ENCODE assay signal across 8 mouse cellular contexts in genomic region chrX:8192640-8193418, GRCm38 (mm10). TPM values are rescaled to one million over a fixed set of nuclear protein-coding genes. Genes with fewer than 3 reads are reported as not detected.
DNase-seq lines count a peak whose midpoint lies in the region; ATAC-seq and TF ChIP-seq lines count a peak whose summit lies in the region.

No protein-coding gene starts in this region.

- intact Hi-C loops in heart, postnatal 36 days (cut with DNase I), result loop anchor here (1.0 to 5.0 kb wide), 2 partner anchors 13 to 59 kb away; partner anchors contain the start of genes Ftsj1 and Porcn

- no peak for TF ChIP-seq CTCF in G1E (IDR thresholded peaks at IDR 0.05; ENCODE audit: low read depth, low read length)
- TF ChIP-seq CTCF in layer of hippocampus, adult 2 months (conservative IDR thresholded peaks at IDR 0.05), result no peak; the same call in 1 of the 2 replicates
- TF ChIP-seq CTCF in lung, adult 2 months (IDR thresholded peaks at IDR 0.05; ENCODE audit: insufficient read depth, low read length), result no peak

- ATAC-seq in G1E (ENCODE audit: extremely low read depth, insufficient number of reproducible peaks, low FRiP score, poor library complexity, severe bottlenecking), result peak; percentile 98
- ATAC-seq in forebrain, embryonic 16.5 days, result peak; percentile 98
- peak; percentile 96 for ATAC-seq in neural tube, embryonic 15.5 days (ENCODE audit: low FRiP score)

- H3K4me2 ChIP-seq in forebrain, embryonic 16.5 days (ENCODE audit: low read length), result peak overlapping the region; percentile 62
- peak overlapping the region; percentile 63 for H3K4me2 ChIP-seq in neural tube, embryonic 15.5 days

- 13% methylated on average over 38 of the region's 38 CpGs for WGBS in forebrain, embryonic 16.5 days
- WGBS in lung, adult 2 months, result 26% methylated on average over 38 of the region's 38 CpGs
- 21% methylated on average over 38 of the region's 38 CpGs for WGBS in neural tube, embryonic 15.5 days

- peak overlapping the region; percentile 35 for H3K27ac ChIP-seq in forebrain, embryonic 16.5 days (ENCODE audit: low read length)
- H3K27ac ChIP-seq in layer of hippocampus, adult 2 months, result peak overlapping the region; percentile 92
- peak overlapping the region; percentile 80 for H3K27ac ChIP-seq in neural tube, embryonic 15.5 days (replicated peaks)

- peaks cover 28% of the 10 kb centered on the region for H3K4me1 ChIP-seq in G1E (ENCODE audit: insufficient read depth, low read depth, low read length)
- peaks cover 6% of the 10 kb centered on the region for H3K4me1 ChIP-seq in forebrain, embryonic 16.5 days (replicated peaks; ENCODE audit: control insufficient read depth, insufficient read depth, low read length)
- H3K4me1 ChIP-seq in lung, adult 2 months (ENCODE audit: control insufficient read depth, insufficient read depth, low read length), result no peaks in the 10 kb centered on the region; the same call in 1 of the 2 replicates
- H3K4me1 ChIP-seq in neural tube, embryonic 15.5 days, result peaks cover 5% of the 10 kb centered on the region; the same call in 1 of the 2 replicates

- peaks cover 11% of the 10 kb centered on the region for H3K36me3 ChIP-seq in G1E (replicated peaks)
- no peaks in the 10 kb centered on the region for H3K36me3 ChIP-seq in forebrain, embryonic 16.5 days (ENCODE audit: control insufficient read depth, insufficient read depth)
- no peaks in the 10 kb centered on the region for H3K36me3 ChIP-seq in neural tube, embryonic 15.5 days

- peak; percentile 87 for DNase-seq in G1E (ENCODE audit: low spot score)
- DNase-seq in cerebellum, adult 11-12 months, result peak; percentile 89
- peak; percentile 71 for DNase-seq in heart, postnatal 36 days
- peak; percentile 69 to 86 for DNase-seq in layer of hippocampus, adult 2 months (ENCODE audit: low spot score in 2 of 2)
- DNase-seq in lung, adult 2 months, result peak; percentile 55
- peak; percentile 71 for DNase-seq in testis, postnatal 10 days (ENCODE audit: low spot score)

- peak overlapping the region; percentile 61 for H3K9ac ChIP-seq in forebrain, embryonic 16.5 days (replicated peaks; ENCODE audit: low read depth, low read length)
- H3K9ac ChIP-seq in neural tube, embryonic 15.5 days (replicated peaks), result peak overlapping the region; percentile 37

- H3K9me3 ChIP-seq in G1E (replicated peaks), result no peaks in the 10 kb centered on the region
- no peaks in the 10 kb centered on the region for H3K9me3 ChIP-seq in forebrain, embryonic 16.5 days (ENCODE audit: control insufficient read depth, low read length)
- H3K9me3 ChIP-seq in neural tube, embryonic 15.5 days (replicated peaks), result no peaks in the 10 kb centered on the region

- peak overlapping the region; percentile 81 for H3K4me3 ChIP-seq in G1E (ENCODE audit: low read depth, low read length)
- peak overlapping the region; percentile 53 for H3K4me3 ChIP-seq in forebrain, embryonic 16.5 days (replicated peaks; ENCODE audit: low read length)
- peak overlapping the region; percentile 75 for H3K4me3 ChIP-seq in layer of hippocampus, adult 2 months
- peak overlapping the region; percentile 94 for H3K4me3 ChIP-seq in lung, adult 2 months (replicated peaks; ENCODE audit: extremely low read depth, low read depth, low read length)
- peak overlapping the region; percentile 48 for H3K4me3 ChIP-seq in neural tube, embryonic 15.5 days (replicated peaks)

- H3K27me3 ChIP-seq in G1E (ENCODE audit: insufficient read depth, low read length), result no peaks in the 10 kb centered on the region
- no peaks in the 10 kb centered on the region for H3K27me3 ChIP-seq in forebrain, embryonic 16.5 days (replicated peaks; ENCODE audit: control insufficient read depth, insufficient read depth, low read length)
- H3K27me3 ChIP-seq in neural tube, embryonic 15.5 days (replicated peaks), result no peaks in the 10 kb centered on the region

- TF ChIP-seq POLR2A in lung, adult 2 months (IDR thresholded peaks at IDR 0.05; ENCODE audit: borderline replicate concordance, extremely low read depth, low read depth, low read length), result peak; percentile 79

RNA-seq across cellular contexts. Expression of gene Ebp, which starts 0.5 kb away (rescaled TPM):
- total RNA-seq in G1E (2014; fragmentation: Nextera tagmentation), result 11.1 and 17.1 TPM in 2 replicates
- 52.7 and 84.7 TPM in 2 replicates for total RNA-seq in G1E (2017)
- 2.2 and 2.3 TPM in 2 replicates for polyA plus RNA-seq in G1E (2012)
- 19.7 and 25.5 TPM in 2 replicates for polyA plus RNA-seq in forebrain, embryonic 16.5 days (2015; fragmentation: Nextera tagmentation; extraction: Ambion mirVana)
- 10 to 100 TPM; 19.6 to 25.1 TPM for total RNA-seq in heart, postnatal 36 days (2021)
- total RNA-seq in layer of hippocampus, adult 2 months (2021), result 10 to 100 TPM; 28.5 to 32.5 TPM
- 104 and 106 TPM in 2 replicates for polyA plus RNA-seq in lung, adult 2 months (2012; rRNA removed)
- 32.1 and 36.2 TPM in 2 replicates for polyA plus RNA-seq in neural tube, embryonic 15.5 days (2015; fragmentation: Nextera tagmentation; extraction: Ambion mirVana)

RNA-seq across cellular contexts. Expression of gene Porcn, which starts 13.5 kb away (rescaled TPM):
- total RNA-seq in G1E (2014; fragmentation: Nextera tagmentation) (4.6 and 5.5 TPM in 2 replicates), G1E (2017) (0.22 and 0.81 TPM in 2 replicates)
- polyA plus RNA-seq in G1E (2012), result 2.6 and 2.7 TPM in 2 replicates
- polyA plus RNA-seq in forebrain, embryonic 16.5 days (2015; fragmentation: Nextera tagmentation; extraction: Ambion mirVana), result 42.7 and 51.8 TPM in 2 replicates
- total RNA-seq in heart, postnatal 36 days (2021), result 1 to 10 TPM; 3.0 to 3.4 TPM
- 100 to 1,000 TPM; 102 to 113 TPM for total RNA-seq in layer of hippocampus, adult 2 months (2021)
- 79.5 and 86.0 TPM in 2 replicates for polyA plus RNA-seq in lung, adult 2 months (2012; rRNA removed)
- 41.9 and 48.9 TPM in 2 replicates for polyA plus RNA-seq in neural tube, embryonic 15.5 days (2015; fragmentation: Nextera tagmentation; extraction: Ambion mirVana)

RNA-seq across cellular contexts. Expression of gene Tbc1d25, which starts 16.8 kb away (rescaled TPM):
- total RNA-seq in G1E (2014; fragmentation: Nextera tagmentation) (9.7 and 15.0 TPM in 2 replicates), G1E (2017) (6.3 and 6.5 TPM in 2 replicates)
- 3.5 and 4.4 TPM in 2 replicates for polyA plus RNA-seq in G1E (2012)
- polyA plus RNA-seq in forebrain, embryonic 16.5 days (2015; fragmentation: Nextera tagmentation; extraction: Ambion mirVana), result 25.0 and 27.1 TPM in 2 replicates
- total RNA-seq in heart, postnatal 36 days (2021), result 1 to 10 TPM; 3.9 to 5.6 TPM
- 10 to 100 TPM; 13.5 to 13.6 TPM for total RNA-seq in layer of hippocampus, adult 2 months (2021)
- polyA plus RNA-seq in lung, adult 2 months (2012; rRNA removed), result 16.6 and 21.0 TPM in 2 replicates
- polyA plus RNA-seq in neural tube, embryonic 15.5 days (2015; fragmentation: Nextera tagmentation; extraction: Ambion mirVana), result 22.7 and 23.3 TPM in 2 replicates

RNA-seq across cellular contexts. Expression of gene Rbm3, which starts 47.1 kb away (rescaled TPM):
- total RNA-seq in G1E (2014; fragmentation: Nextera tagmentation) (460 and 585 TPM in 2 replicates), G1E (2017) (1,150 and 1,311 TPM in 2 replicates)
- 125 and 248 TPM in 2 replicates for polyA plus RNA-seq in G1E (2012)
- polyA plus RNA-seq in forebrain, embryonic 16.5 days (2015; fragmentation: Nextera tagmentation; extraction: Ambion mirVana), result 357 and 393 TPM in 2 replicates
- 10 to 100 TPM; 63.1 to 74.0 TPM for total RNA-seq in heart, postnatal 36 days (2021)
- total RNA-seq in layer of hippocampus, adult 2 months (2021), result 100 to 1,000 TPM; 111 to 133 TPM
- 60.2 and 92.3 TPM in 2 replicates for polyA plus RNA-seq in lung, adult 2 months (2012; rRNA removed)
- 309 and 341 TPM in 2 replicates for polyA plus RNA-seq in neural tube, embryonic 15.5 days (2015; fragmentation: Nextera tagmentation; extraction: Ambion mirVana)

RNA-seq across cellular contexts. Expression of gene Ftsj1, which starts 59.4 kb away (rescaled TPM):
- total RNA-seq in G1E (2014; fragmentation: Nextera tagmentation) (29.2 and 44.0 TPM in 2 replicates), G1E (2017) (16.1 and 17.8 TPM in 2 replicates)
- 10.3 and 11.5 TPM in 2 replicates for polyA plus RNA-seq in G1E (2012)
- 48.3 and 55.4 TPM in 2 replicates for polyA plus RNA-seq in forebrain, embryonic 16.5 days (2015; fragmentation: Nextera tagmentation; extraction: Ambion mirVana)
- 10 to 100 TPM; 11.1 to 11.9 TPM for total RNA-seq in heart, postnatal 36 days (2021)
- 10 to 100 TPM; 24.2 to 27.0 TPM for total RNA-seq in layer of hippocampus, adult 2 months (2021)
- polyA plus RNA-seq in lung, adult 2 months (2012; rRNA removed), result 26.3 and 33.1 TPM in 2 replicates
- 44.7 and 47.1 TPM in 2 replicates for polyA plus RNA-seq in neural tube, embryonic 15.5 days (2015; fragmentation: Nextera tagmentation; extraction: Ambion mirVana)

Comparison
In these comparisons a context has a peak if more than half of its experiments do, and no peak if none do; other contexts are left out.
1. Peak in every context shown above with its lines: DNase-seq, ATAC-seq, H3K4me3 ChIP-seq and H3K27ac ChIP-seq.
2. H3K27ac ChIP-seq: peak in every context shown above with its lines; median percentile 92 in layer of hippocampus, adult 2 months; 80 in neural tube, embryonic 15.5 days; 35 in forebrain, embryonic 16.5 days.
3. RNA of gene Porcn, which starts 13.5 kb away (polyA plus RNA-seq): 79.5 to 86.0 TPM in lung, adult 2 months, 42.7 to 51.8 TPM in forebrain, embryonic 16.5 days and 41.9 to 48.9 TPM in neural tube, embryonic 15.5 days; 2.6 to 2.7 TPM in G1E; every median in the first group is over 10 times any median in the second.